Mouse (Mus musculus) adrenal gland, postnatal 10 days (tissue): ENCODE results near the gene Lrrc4b. TPM values are rescaled to one million over a fixed set of nuclear protein-coding genes. Genes with fewer than 3 reads are reported as not detected.

ENCODE experiments used
- DNase-seq: peaks from one replicate; pipeline ENCODE4 v3.0.0; 2021; ENCODE audit warnings: mixed read lengths
- long read RNA-seq, 2 experiments: library from polyadenylated mRNA; stranded (forward); transcript quantifications; one replicate each; pipeline ENCODE4 v2.0.0; 2021
- total RNA-seq, 2 experiments: library from RNA; stranded (reverse); gene quantifications; 2 replicates each; pipeline ENCODE4 v1.2.3; 2021

Lrrc4b gene
- total RNA-seq = 10 to 100 TPM in 1 of 2 experiments, 1 to 10 TPM in 1; 5.5 to 10.0 TPM
- long read RNA-seq, experiment 1, partial matches to known transcripts = 2 of 8 reads
- long read RNA-seq, experiment 1, other reads (novel, unspliced or antisense) = 6 of 8 reads
- long read RNA-seq, experiment 2, partial matches to known transcripts = 0 of 3 reads
- long read RNA-seq, experiment 2, other reads (novel, unspliced or antisense) = 3 of 3 reads

DNA sequence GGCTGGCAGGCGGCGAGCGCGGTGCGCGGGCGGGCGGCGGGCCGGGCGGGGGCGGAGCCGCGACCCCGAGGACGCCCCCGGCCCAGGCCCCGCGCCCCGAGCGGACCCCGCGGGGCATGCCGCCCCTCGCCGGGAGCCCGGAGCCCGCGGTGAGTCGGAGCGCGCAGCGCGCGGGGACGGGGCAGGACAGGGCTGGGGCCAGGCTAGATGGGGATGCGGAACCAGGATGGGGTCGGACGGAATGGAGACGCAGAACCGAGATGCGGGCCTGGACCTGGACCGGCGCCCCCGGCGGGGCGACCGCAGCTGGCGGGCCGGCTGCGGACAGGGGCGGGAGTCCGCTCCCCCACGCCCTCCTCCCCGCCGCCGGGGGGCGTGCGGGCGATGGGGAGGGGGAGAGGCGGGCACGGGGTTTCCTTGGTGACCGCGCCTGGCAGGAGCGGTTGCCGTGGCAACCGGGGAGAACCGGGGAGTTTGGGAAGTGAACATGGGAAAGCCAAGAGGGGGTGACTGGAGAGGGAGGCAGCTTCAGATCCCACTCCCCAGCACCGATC, at the start of gene Lrrc4b:
Gene Lrrc4b, plus strand, starts transcription at position 51 of the 554 bp plus-strand sequence.
- no peak for DNase-seq

DNA sequence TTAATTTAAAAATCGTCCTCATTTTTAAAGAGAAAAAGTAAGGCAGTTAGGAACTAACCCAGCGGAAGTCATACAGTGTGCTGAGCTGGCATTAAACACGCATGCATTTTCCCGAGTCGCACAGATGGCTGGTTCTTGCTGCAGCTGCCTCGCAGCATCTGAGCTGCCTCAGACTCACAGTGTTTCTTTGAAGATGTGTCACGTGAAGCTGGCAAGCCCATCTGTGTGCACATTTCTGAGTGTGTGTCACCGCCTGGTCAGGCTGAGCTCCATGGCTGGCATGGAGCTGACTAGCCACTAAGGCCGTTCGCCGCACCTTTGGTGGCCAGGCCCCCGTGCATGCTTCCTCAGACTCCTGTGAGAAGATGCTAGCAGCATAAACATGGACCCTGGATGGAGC, 46.3 kb upstream of the Lrrc4b start:
- DNase-seq = no peak

DNA sequence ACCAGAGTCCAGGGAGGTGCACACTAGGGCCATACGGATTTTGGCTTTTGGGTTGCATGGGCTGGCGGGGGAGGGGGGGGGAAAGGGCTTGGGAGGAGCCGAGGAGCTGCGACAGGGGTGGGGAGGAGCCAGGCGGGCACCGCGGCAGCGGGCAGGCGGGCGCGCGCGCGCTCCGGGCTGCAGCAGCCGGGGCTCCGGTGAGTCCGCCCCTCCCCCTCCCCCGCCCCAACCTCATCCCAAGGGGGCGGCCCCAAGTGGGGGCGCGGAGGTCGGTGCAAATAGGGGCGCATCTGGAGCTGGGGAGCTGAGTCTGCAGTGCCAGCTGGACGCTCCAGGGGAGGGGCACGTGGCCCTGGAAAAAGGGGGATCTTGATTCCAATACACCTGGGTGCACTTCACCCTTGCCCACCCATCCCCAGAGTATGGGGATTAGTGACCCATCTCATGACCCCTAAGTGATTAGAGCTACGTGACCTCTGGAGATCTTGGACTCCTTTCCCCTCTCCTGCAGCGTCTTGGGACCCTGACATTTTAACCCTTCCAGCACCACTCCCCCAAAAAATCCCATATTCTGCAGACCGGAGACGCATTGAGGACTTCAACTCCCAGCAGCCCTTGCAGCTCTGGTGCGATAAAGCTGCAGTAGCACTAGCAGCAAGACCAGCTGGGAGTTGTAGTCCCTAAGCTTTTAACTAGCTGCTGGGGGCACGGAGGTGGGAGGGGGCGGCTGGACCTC, 44.7 kb upstream of the Lrrc4b start, which contains the start of gene Syt3:
Gene Syt3, plus strand, starts transcription at position 123 of the 736 bp plus-strand sequence.
- DNase-seq = peak; percentile 74

DNA sequence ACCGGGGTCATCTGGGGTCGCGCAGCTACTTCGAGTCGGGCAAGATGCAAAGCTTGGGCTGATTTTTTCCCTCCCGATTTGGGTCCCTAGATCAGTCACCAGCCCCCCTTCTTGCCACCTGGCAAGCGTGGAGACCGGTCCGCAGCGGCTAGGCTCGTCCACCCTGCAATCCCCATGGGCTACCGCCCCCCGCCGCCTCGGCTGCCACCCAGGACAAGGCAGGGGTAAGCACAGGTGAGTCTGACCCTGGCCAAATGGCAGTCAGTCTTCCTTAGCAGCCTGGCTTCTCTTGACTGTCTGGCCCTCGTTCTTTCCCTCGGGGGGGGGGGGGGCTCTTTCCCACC, 44.1 kb upstream of the Lrrc4b start:
- DNase-seq = no peak

DNA sequence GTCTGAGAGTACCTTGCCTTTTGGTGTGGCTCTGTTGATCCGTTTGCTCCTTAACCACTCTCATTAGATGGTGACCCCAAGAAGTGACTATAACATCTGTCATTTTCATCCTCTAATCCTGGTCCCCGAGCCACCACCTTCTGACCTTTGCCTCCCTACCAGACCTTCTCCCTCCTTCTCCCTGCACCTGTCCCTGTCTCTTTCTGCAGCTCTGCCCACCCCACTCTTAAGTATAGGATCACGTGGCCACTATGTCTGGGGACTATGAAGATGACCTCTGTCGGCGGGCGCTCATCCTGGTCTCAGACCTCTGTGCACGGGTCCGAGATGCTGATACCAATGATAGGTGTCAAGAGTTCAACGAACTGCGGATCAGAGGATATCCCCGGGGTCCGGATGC, 43.1 kb upstream of the Lrrc4b start, which contains the start of gene 1700008O03Rik:
Gene 1700008O03Rik, minus strand, starts transcription at position 101 of the 400 bp plus-strand sequence.
- DNase-seq = no peak

DNA sequence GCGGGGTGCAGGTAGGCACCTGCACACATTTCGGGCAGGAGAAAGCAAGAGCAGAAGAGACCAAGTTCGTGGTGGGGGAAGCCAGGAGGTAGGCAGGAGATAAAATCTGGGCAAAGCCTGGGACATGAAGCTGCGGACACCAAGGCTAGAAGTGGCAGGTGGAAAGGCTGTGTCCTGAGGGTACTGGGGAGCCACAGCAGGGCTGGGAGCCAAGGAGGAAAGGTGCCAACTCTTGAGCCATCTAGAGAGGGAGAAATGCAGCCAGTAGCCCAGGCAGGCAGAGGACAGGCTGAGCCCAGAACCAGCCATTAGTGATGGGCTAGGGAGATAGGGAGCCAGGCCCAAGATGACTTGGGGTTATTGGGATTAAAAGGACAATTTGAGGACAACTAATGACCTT, 37.0 kb upstream of the Lrrc4b start:
- no peak for DNase-seq

DNA sequence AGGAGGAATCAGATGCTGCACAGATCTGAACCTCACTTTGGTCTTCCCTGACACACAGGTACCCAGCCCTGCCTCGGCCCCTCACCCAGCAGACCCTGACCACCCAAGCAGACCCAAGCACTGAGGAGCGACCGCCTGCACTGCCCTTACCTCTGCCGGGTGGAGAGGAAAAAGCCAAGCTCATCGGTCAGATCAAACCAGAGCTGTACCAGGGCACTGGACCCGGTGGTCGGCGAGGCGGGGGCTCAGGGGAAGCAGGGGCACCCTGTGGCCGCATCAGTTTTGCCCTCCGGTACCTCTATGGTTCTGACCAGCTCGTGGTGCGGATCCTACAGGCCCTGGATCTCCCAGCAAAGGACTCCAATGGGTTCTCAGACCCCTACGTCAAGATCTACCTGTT, 36.5 kb upstream of the Lrrc4b start:
- no peak for DNase-seq

DNA sequence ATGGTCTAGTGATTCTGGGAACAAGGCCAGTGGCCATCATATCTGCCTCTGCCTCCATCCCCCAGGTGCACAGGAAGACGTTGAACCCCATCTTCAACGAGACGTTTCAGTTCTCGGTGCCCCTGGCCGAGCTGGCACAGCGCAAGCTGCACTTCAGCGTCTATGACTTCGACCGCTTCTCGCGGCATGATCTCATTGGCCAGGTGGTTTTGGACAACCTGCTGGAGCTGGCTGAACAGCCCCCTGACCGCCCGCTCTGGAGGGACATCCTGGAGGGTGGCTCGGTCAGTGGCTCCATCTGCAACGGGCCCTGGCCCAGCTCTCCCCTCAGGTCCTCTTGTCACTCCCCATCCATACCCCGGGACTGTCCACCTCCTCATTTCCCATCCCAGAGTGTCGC, 35.5 kb upstream of the Lrrc4b start:
- DNase-seq = no peak

DNA sequence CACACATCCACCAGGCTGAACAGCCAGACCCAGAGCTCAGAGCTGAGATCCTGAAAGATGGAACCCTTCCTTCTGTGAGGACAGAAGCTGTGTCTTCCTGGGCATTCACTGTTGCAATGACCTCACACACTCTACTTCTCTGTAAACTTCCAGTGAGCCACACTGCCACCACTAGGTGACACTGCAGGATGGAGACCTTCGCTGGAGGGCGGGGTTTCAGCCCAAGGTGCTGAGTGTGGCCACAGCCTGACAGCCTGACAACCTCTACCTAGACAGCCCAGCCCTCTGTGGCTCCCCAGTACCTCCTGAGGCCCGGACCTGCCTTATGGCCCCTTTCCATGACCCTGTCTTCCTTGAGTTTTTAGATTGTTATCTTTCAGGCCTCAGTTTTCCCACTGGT, 30.2 kb upstream of the Lrrc4b start:
- peak; percentile 56 for DNase-seq

DNA sequence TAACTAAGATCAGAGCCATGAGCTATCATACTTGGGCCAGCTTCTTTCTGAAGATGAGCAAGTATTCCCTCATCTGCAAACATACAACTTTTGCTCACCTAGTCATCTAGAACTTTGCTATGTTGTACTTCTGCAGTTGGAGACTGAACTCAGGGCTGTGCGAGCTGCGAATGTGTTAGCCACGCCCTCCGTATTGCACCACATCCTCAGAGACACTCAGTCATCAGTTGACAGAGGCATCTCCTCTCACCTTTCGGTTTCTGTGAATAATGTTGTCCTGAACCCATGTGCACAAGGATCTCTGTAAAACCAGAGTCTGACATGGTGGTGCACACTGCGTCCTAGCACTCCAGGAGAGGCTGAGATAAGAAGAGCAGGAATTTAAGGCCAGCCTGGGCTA, 27.1 kb upstream of the Lrrc4b start:
- no peak for DNase-seq

DNA sequence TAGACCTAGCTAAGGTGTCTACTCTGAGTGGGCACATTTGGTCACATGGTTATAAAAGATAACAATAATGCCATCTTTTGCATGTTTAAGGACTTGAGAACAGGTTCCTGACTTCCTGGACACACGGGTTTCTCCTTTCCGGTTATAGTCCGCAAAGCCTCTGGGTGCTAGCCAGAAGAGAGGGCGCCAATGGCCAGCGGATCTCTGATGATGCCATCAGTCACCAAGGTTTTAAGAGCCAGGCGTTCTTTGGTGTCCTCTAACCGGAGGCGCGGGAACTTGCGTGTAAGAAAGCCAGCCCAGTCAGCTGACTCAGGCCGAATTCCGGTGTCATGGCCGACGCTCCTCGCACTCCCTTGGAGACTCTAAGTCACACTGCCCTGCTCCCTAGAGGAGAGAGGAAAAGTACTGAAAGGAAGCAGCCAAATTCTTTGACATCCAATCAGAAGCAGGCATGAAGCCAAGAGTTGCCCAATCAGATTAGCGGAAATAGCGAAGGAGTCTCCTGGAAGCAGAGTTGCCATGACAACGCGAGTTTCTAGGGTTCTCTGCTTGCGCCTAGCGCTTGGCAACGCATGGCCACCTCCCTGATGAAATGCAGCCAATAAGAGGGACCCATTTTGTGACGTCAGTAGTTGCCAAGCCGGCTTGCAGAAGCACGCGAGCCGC, 23.3 kb upstream of the Lrrc4b start:
- peak; percentile 91 for DNase-seq

DNA sequence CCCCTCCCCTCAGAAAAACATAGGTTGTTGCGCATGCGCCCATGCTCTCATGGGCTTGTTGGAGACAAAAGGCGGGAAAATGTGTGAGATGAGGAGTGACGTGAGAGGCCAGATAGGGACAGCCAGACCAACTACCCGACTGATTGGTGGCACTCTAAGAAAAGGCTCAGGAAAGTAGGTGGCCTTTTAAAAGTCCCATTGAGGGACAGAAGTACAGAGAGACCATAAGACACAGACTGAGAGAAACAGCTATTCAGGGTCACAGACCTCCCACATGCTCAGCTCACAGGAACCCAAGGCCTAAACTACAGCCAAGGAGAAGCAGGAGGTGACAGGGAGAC, 22.8 kb upstream of the Lrrc4b start:
- DNase-seq = no peak

DNA sequence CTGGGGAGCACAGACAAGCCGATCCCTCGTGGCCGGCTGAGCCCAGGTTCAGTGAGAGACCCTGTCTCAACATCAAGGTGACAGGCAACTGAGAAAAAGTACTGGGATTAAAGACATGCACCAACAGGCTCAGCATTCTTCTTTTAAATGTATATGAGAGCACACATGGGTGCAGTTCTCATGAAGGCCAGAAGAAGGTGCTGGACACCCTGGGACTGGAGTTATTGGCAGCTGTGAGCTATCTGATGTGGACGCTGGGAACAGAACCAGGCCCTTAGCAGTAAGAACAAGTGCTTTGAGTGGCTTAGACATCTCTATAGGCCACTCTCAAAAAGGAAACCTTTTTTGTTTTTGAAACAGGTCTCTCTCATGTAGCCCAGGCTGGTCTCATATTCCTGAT, 17.7 kb upstream of the Lrrc4b start:
- DNase-seq = no peak

DNA sequence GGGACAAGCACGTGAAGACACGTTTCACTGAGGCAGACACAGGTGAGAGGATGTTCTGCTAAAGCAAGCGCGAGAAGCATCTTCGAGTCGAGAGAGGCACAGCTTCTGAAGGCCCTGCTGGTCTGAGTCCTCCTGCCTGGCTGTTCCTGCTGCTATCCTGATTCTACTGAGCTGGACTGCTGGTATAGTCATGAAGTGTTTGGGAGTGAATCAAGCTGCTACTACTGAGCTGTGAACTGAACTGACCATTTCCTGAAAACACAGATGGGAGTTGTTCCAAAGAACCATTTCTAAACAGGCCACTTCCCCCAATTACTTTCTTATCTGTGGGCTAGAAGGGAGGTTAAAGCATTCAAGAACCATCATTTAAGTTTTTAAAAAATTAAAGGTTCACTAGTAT, 15.5 kb upstream of the Lrrc4b start:
- no peak for DNase-seq

DNA sequence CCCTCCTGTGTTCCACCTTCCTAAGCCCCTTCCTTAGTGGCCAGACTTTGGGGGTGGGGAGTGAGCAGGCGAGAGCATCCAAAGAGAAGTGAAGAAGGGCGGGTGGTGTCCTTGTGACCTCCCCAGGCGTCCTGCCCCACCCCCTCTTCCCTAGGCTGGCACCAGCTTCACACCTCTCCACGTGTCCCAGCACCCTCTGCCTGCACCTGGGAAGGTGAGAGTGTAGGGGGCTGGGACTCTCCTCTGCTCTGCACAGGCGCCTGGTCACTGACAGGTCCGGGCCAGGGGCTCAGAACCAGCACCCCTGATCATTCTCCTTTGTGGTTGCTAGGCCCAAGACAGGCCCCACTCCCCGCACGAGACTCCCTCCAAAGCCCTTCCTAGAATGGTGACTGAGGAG, 1.2 kb upstream of the Lrrc4b start:
- DNase-seq = no peak

DNA sequence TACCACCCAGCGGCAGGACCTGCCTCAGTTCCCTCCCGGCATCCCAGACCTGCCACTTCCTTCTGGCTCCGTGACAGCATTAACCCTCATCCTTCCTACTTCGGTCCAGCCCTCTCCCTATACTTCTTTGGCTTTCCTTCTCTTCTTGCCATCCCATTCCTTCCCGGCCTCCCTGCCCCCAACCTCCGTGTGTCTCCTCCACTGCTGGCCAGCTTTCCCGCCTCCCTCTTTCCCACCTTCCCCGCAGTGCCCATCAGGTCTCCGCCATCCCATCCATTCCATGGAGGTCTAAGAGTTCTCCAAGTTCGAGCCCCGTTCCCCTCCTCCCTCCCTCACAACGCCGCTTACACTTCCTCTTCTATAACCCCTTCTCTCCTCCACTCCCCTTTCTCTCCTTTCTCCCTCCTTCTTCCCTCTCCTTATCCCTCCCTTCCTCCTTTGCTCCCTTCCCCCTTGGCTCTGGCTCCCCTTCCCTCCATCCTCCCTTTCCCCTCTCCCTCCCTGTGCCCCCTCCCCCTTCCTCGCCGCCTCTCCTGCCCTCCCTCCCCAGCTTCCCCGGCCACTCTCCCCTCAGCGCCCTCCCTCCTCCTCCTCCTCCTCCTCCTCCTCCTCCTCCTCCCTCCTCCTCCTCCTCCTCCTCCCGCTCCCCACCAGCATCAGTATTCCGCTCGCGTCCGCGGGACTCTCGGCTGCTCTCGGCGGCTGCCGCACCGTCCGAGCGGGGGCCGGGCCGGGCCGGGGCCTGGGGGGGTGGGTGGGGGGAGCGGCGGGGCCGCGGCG, 457 bp upstream of the Lrrc4b start:
- no peak for DNase-seq

DNA sequence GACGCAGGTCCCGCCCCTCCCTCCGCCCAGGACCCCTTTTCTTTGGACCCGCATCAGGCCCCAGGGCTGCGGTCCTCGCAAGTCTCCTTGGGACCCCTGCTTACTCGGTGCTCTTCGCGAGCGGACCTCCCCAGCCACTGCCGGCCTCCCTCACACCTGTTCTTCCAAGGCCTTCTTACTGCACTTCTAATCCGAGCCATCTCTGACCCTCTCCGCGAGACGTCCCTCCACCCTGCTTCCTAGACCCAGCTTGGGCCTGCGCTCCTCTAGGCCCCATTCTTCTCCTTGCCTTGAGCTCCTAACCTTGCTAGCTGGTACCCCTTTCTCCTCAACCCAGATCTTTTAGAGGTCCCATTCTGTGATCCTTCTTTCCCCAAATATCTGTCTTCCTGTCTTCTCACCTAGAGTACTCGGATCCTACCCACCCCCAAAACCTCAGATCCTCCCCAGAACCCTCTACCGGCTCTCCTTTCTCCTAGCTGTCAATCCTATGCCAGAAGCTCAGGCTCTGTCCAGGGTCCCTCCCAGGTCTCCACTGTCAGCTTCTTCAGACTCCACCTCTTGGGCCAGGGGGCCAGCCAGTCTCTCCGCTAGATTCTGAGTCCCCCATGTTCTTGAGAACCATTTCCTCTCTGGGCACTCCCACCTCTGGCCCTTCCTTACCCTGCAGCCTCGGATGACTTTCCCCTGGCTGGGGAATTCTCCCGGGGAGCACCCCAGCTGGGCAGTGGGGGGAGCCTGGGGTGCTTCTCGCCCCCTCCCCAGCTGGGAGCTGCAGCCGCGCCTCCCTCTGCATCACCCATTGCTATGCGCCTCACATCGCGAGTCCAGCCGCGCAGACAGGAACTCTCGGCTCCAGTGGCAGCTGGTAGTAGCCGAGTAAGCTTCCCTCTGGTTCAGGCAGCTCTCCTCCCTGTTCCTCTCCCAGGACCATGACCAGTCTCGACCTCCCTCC, 993 bp downstream of the Lrrc4b start:
- no peak for DNase-seq

DNA sequence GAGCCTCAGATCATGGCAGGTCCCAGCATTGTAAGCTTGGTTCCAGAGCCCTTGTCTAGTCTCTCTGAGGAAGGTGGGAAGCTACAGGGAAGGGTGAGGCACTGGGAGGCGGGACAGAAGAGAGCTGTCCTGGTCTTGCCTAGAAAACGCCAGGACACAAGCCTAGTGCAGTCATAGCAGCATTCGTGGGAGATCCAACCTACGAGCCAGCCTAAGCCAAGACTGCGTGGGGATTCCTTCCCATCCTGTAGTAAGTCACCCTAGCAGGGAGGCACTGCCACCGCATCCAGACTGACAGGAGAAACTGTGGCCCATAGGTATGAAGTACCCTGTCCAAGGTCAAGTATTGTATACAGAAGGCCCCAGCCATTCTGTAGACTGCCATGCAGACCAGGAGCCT, 3.7 kb downstream of the Lrrc4b start:
- DNase-seq = no peak

DNA sequence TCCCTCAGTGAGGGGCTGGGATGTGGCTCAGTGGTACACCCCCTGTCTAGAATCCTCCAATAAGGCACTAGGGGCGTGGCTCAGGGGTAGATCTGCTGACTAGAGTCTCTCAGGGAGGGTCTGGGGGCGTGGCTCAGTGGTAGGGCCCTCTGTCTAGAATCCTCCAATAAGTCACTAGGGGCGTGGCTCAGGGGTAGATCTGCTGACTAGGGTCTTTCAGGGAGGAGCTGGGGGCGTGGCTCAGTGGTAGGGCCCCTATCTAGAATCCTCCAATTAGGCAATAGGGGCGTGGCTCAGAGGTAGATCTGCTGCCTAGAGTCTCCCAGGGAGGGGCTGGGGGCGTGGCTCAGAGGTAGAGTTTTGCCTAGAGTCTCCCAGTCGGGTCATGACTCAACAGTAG, 4.6 kb downstream of the Lrrc4b start:
- no peak for DNase-seq

DNA sequence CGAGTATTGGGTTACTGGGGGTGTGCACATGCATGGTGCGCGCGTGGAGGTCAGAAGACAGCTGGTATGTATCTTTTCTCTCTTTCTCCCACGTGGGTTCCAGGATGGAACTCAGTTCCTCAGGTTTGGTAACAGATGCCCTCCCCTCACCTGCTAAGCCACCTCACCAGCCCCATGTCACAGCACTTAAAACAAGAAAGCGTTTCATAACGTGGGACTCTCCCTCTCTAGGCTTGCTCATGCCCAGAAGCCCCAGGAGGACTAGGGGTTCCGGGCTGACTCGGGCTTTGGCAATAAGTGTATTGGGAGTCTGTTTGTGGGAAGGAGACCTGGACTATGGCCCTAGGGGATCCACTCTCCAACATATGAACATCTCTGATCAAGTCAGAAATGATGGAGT, 5.3 kb downstream of the Lrrc4b start:
- no peak for DNase-seq

DNA sequence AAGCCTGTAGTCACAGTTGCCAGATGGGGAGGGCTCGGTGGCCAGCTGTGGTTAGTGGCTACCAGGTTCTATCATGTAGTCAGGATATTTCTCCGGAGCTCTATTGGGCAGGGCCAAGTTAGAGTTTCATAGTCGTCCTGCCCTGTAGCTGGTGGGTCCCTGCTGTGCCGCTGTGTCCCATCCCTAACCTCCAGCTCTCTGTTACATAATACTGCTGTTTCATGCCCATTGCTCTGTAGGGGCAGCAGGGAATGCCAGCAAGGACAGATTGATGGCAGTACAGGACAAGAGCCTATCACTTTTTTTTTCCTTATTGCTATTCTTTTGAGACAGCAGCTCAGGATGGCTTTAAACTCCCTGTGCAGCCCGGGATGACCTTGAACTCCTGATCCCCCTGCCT, 7.0 kb downstream of the Lrrc4b start:
- DNase-seq = no peak
